Comparison of ENCODE assay signal across 12 mouse cellular contexts in the genomic region with DNA sequence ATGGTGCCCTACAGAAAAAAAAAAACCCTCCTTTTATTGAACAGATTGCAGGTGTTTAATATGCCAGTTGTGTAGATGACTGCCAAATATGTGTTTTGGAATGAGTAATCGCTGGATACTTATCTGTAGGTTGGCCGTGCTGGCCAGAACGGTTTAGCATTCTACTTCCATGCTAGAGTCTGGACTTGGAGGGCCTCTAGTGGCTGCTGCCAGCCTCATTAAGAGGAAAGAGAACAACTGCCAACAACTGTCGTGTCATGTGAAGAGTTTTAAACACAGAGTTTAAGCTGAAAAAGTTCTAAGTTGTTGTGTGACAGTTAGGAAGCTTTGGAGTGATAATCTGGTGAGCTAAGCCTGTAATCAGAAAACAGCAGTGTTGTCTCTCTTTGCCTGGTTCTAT. TPM values are rescaled to one million over a fixed set of nuclear protein-coding genes. Genes with fewer than 3 reads are reported as not detected.
DNase-seq lines count a peak whose midpoint lies in the region; ATAC-seq and TF ChIP-seq lines count a peak whose summit lies in the region.
"Had no signal": no experiment of that assay in that cellular context is flagged by ENCODE, and none has a peak within 500 bp of the region (broad histone marks: within the 10 kb centered on the region; RNA-seq: fewer than 3 reads in every experiment).

No protein-coding gene starts in this region.

- no peak overlapping the region for H3K9ac ChIP-seq in hindbrain, embryonic 15.5 days
- H3K9ac ChIP-seq in hindbrain, embryonic 13.5 days, result no peak overlapping the region
- H3K9ac ChIP-seq in CH12.LX (ENCODE audit: insufficient read depth, low read depth), result no peak overlapping the region
- H3K9ac ChIP-seq: heart, embryonic 15.5 days had no signal

- dilution Hi-C loops in CH12.LX (cut with MboI; ENCODE audit: extremely low pct_ligation_motif_present, extremely low pct_unique_long_range_greater_than_20kb, low sequenced_read_pairs), result no loop called here

- H3K27me3 ChIP-seq in hindbrain, embryonic 15.5 days, result no peaks in the 10 kb centered on the region
- H3K27me3 ChIP-seq in hindbrain, embryonic 13.5 days, result no peaks in the 10 kb centered on the region
- no peaks in the 10 kb centered on the region for H3K27me3 ChIP-seq in CH12.LX (replicated peaks)
- H3K27me3 ChIP-seq: heart, embryonic 15.5 days had no signal

- H3K4me3 ChIP-seq in hindbrain, embryonic 15.5 days, result no peak overlapping the region
- no peak overlapping the region for H3K4me3 ChIP-seq in hindbrain, embryonic 13.5 days
- H3K4me3 ChIP-seq in CH12.LX (replicated peaks in 1 of 3; ENCODE audit: low read depth in 2 of 3, low read length in 2 of 3, poor library complexity in 1 of 3), result no peak overlapping the region
- H3K4me3 ChIP-seq: heart, embryonic 15.5 days had no signal

- no peak for TF ChIP-seq POLR2A in CH12.LX (IDR thresholded peaks at IDR 0.05; ENCODE audit: low read depth, low read length)

- 47% methylated on average over 4 of the region's 4 CpGs for WGBS in hindbrain, embryonic 15.5 days
- WGBS in hindbrain, embryonic 13.5 days, result 70% methylated on average over 4 of the region's 4 CpGs

- no peaks in the 10 kb centered on the region for H3K9me3 ChIP-seq in hindbrain, embryonic 15.5 days
- H3K9me3 ChIP-seq in hindbrain, embryonic 13.5 days, result no peaks in the 10 kb centered on the region
- H3K9me3 ChIP-seq in CH12.LX (replicated peaks; ENCODE audit: low read length), result no peaks in the 10 kb centered on the region
- H3K9me3 ChIP-seq: heart, embryonic 15.5 days had no signal

- H3K4me1 ChIP-seq in hindbrain, embryonic 15.5 days (replicated peaks), result no peaks in the 10 kb centered on the region
- H3K4me1 ChIP-seq in hindbrain, embryonic 13.5 days (replicated peaks), result no peaks in the 10 kb centered on the region
- H3K4me1 ChIP-seq in CH12.LX (ENCODE audit: control insufficient read depth in 1 of 2, insufficient read depth in 2 of 2), result no peaks in the 10 kb centered on the region
- H3K4me1 ChIP-seq: heart, embryonic 15.5 days had no signal

- intact Hi-C loops in left cerebral cortex, postnatal 36 days (cut with DNase I), result no loop called here

- no peak; the same call in 1 of the 2 replicates for TF ChIP-seq RAD21 in CH12.LX (IDR thresholded peaks at IDR 0.05; ENCODE audit: low read depth, low read length)

- no peaks in the 10 kb centered on the region for H3K36me3 ChIP-seq in hindbrain, embryonic 15.5 days
- H3K36me3 ChIP-seq in hindbrain, embryonic 13.5 days, result no peaks in the 10 kb centered on the region
- no peaks in the 10 kb centered on the region for H3K36me3 ChIP-seq in CH12.LX (replicated peaks in 1 of 2; ENCODE audit: control insufficient read depth in 1 of 2, insufficient read depth in 1 of 2, low read length in 1 of 2)
- H3K36me3 ChIP-seq: heart, embryonic 15.5 days had no signal

- TF ChIP-seq EP300 in CH12.LX (IDR thresholded peaks at IDR 0.05; ENCODE audit: low read length), result no peak

- peak; percentile 0 for DNase-seq in CH12.LX (ENCODE audit: extremely low read depth)
- peak; percentile 22 to 33 for DNase-seq in cerebellum, adult 18-20 months
- peak; percentile 4 to 10 for DNase-seq in left cerebral cortex, postnatal 36 days (ENCODE audit: low spot score in 2 of 2)
- no peak for DNase-seq in gastrocnemius, postnatal 4 days (ENCODE audit: low spot score in 2 of 2)
- no peak for DNase-seq in thymus, postnatal 36 days
- DNase-seq: liver had no signal

- no peak overlapping the region for H3K27ac ChIP-seq in hindbrain, embryonic 15.5 days (replicated peaks)
- no peak overlapping the region for H3K27ac ChIP-seq in hindbrain, embryonic 13.5 days
- no peak overlapping the region for H3K27ac ChIP-seq in CH12.LX (ENCODE audit: insufficient read depth, low read depth)
- H3K27ac ChIP-seq: heart, embryonic 15.5 days had no signal

- TF ChIP-seq CTCF in CH12.LX (conservative IDR thresholded peaks at IDR 0.05 in 1 of 2, IDR thresholded peaks at IDR 0.05 in 1 of 2; ENCODE audit: low read depth in 2 of 2, low read length in 2 of 2), result 0 out of 4 replicates have a peak, but pooled peaks of 1 of the 2 experiments have one; percentile 9

- no peaks in the 10 kb centered on the region for H3K79me2 ChIP-seq in CH12.LX (replicated peaks; ENCODE audit: control insufficient read depth, extremely low read depth, insufficient read depth, poor library complexity, severe bottlenecking)

- H3K4me2 ChIP-seq in hindbrain, embryonic 15.5 days, result no peak overlapping the region
- H3K4me2 ChIP-seq in hindbrain, embryonic 13.5 days, result no peak overlapping the region
- H3K4me2 ChIP-seq in CH12.LX (ENCODE audit: insufficient read depth, low read depth, poor library complexity, severe bottlenecking), result no peak overlapping the region
- H3K4me2 ChIP-seq: heart, embryonic 15.5 days had no signal

- in situ Hi-C loops in CH12.LX (cut with MboI; ENCODE audit: low pct_ligation_motif_present, low pct_unique_long_range_greater_than_20kb, low sequenced_read_pairs), result no loop called here

- 0 out of 2 replicates have a peak, but pooled peaks have one; percentile 51 for ATAC-seq in hindbrain, embryonic 15.5 days (ENCODE audit: low FRiP score, low read depth)
- ATAC-seq in hindbrain, embryonic 13.5 days (ENCODE audit: low FRiP score), result no peak
- ATAC-seq in inflammation-experienced regulatory T-cells, adult 6 months, result no peak
- ATAC-seq: Patski had no signal

TF ChIP-seq in CH12.LX, 34 proteins besides CTCF, POLR2A, EP300 and RAD21:
- no peak for TF ChIP-seq E2F4 (IDR thresholded peaks at IDR 0.05; ENCODE audit: insufficient replicate concordance, low read depth, low read length)

RNA-seq across cellular contexts. Expression of gene Rab3c, which starts 38.0 kb away (rescaled TPM):
- 198 and 205 TPM in 2 replicates for polyA plus RNA-seq in hindbrain, embryonic 15.5 days (2015; fragmentation: Nextera tagmentation; extraction: Ambion mirVana)
- 208 and 212 TPM in 2 replicates for polyA plus RNA-seq in hindbrain, embryonic 13.5 days (2015; fragmentation: Nextera tagmentation; extraction: Ambion mirVana)
- total RNA-seq in CH12.LX (2012; rRNA removed), result not detected in 2 replicates
- total RNA-seq in CH12.LX (2014; rRNA removed), result not detected in 2 replicates
- polyA plus RNA-seq in CH12.LX (2012; ENCODE audit: insufficient read length, low read depth), result not detected in 2 replicates
- total RNA-seq in left cerebral cortex, postnatal 36 days (2021), result 100 to 1,000 TPM; 155 to 184 TPM
- polyA plus RNA-seq in inflammation-experienced regulatory T-cells, adult 6 months (2017; shearing (Covaris generic)), result not detected
- under 1 TPM; 0.12 to 0.13 TPM for total RNA-seq in gastrocnemius, postnatal 4 days (2021)
- polyA plus RNA-seq: Patski had no signal

RNA-seq across cellular contexts. Expression of gene Gapt, which starts 38.3 kb away (rescaled TPM):
- polyA plus RNA-seq in hindbrain, embryonic 15.5 days (2015; fragmentation: Nextera tagmentation; extraction: Ambion mirVana), result 0.12 TPM in 1 of 2 replicates, not detected in the other
- polyA plus RNA-seq in hindbrain, embryonic 13.5 days (2015; fragmentation: Nextera tagmentation; extraction: Ambion mirVana), result 0.13 TPM in 1 of 2 replicates, not detected in the other
- total RNA-seq in CH12.LX (2012; rRNA removed), result 1.9 and 2.0 TPM in 2 replicates
- total RNA-seq in CH12.LX (2014; rRNA removed), result 4.1 TPM in 2 replicates
- polyA plus RNA-seq in CH12.LX (2012; ENCODE audit: insufficient read length, low read depth), result 11.7 and 16.0 TPM in 2 replicates
- total RNA-seq in left cerebral cortex, postnatal 36 days (2021), result not detected
- polyA plus RNA-seq in inflammation-experienced regulatory T-cells, adult 6 months (2017; shearing (Covaris generic)), result under 1 TPM in 1 of 3 experiments, not detected in 2; 0.29 TPM
- under 1 TPM in 1 of 2 experiments, not detected in 1; 0.12 TPM for total RNA-seq in gastrocnemius, postnatal 4 days (2021)
- polyA plus RNA-seq: neural tube, embryonic 14.5 days; Patski had no signal

Comparison
In these comparisons a context has a peak if more than half of its experiments do, and no peak if none do; other contexts are left out.
1. DNase-seq: peak in CH12.LX (single experiment), cerebellum, adult 18-20 months (2 of 2) and left cerebral cortex, postnatal 36 days (2 of 2); none in gastrocnemius, postnatal 4 days (0 of 2) and thymus, postnatal 36 days (0 of 2).
2. RNA of gene Rab3c, which starts 38.0 kb away (polyA plus RNA-seq): 208 to 212 TPM in hindbrain, embryonic 13.5 days and 198 to 205 TPM in hindbrain, embryonic 15.5 days; not detected in inflammation-experienced regulatory T-cells, adult 6 months and not detected in CH12.LX; every median in the first group is over 100 times any median in the second.